Mouse (Mus musculus) gastrocnemius, postnatal 10 days (tissue): ENCODE measurements around the gene Btf3. TPM values are rescaled to one million over a fixed set of nuclear protein-coding genes. Genes with fewer than 3 reads are reported as not detected.
A peak's percentile ranks its signal among the peaks of the same experiment; 100 is the strongest.

Experiments used
- DNase-seq: peaks from one replicate; pipeline ENCODE4 v3.0.0; 2021; ENCODE audit warnings: mixed read lengths
- total RNA-seq, 2 experiments: library from RNA; stranded (reverse); gene quantifications; 2 replicates each; pipeline ENCODE4 v1.2.3; 2021

Gene Btf3
- total RNA-seq, 2 experiments from 2014 or later, result 311 to 330 TPM

- no peak for DNase-seq
Measured at GRCm38 (mm10) chr13:98276253-98276652, 40.6 kb downstream of the Btf3 start.

DNA sequence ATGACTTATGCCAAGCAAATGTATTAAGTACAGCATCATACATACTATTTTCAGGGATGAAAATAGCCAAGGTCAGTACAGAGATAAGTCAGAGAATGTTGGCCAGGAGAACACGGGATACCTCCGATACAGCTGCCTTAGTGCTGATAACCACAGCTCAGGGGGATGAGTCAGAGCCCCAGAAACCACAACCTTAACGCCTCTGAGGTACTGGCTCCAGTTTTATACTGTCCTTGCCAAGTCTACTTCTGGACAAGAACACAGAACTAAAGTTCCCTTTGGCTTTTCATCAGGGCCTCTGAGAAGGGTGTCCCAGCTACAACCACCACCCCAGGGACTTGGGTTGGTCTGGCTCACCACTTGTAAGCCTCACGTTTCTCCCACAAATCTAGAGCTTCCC is 41.2 kb downstream of the Btf3 start:
- DNase-seq, result no peak

DNA sequence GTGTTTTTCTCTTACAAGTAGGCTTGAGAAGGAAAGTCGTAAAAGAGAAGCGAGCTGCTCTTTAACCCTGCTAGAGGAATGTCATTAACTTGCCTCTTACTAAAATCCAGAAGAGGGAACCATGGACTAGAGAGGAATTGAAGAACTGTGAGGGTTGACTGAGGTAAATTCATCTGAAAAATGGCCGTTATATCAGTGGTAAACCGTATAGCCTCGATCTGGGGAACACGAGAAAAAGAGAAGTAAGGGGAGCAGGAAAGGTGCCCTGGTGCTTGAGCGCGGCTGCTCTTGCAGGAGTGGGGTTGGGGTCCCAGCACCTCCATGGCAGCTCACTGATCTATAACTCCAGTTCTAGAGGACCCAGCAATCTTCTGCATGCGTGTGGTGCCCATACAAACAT is 42.8 kb downstream of the Btf3 start:
- DNase-seq, result no peak

DNA sequence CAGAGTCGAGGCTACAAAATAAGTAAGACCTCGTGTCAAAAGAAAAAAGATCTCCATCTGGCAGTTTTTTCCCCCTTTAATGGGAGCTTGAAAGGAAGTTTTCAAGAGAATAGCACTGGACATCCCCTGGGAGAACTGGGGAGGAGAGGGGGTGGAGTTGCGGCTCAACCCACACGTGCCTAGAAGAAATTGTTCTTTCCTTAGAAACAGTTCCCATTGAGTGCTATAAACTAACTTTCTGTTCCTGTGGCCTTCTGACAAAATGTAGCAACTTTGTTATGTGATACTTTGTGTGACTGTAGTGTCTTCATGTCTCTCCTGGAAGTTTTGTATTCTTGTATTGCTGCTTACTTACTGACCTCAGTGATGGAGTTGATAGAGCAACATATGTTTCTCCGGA is 52.7 kb downstream of the Btf3 start:
- no peak for DNase-seq

DNA sequence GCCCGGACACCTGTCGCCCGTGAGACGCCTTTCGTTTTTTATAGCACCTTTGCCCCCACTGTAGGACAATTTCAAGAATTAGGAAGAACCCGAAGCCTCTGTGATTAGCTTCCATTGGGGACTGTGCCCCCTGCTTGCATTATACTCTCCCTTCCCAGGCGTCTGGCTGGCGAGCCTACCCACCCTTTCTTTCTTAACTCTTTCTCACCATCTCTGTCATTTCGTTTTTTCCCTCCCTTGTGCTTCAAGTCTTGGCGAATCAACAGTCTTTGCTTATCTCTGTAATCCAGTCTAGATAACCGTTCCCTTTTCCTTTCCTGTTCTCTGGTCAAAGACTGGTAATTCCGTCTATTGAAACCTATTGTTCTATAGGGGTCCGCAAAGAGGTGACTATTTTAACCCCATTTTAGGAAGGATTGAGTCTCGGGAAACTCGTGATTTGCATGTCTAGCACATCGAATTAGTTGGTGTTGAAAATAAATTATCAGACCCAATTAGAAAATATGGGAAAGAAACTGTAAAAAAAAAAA is 53.3 kb downstream of the Btf3 start:
- no peak for DNase-seq

- DNase-seq, result peak; percentile 99
Measured at GRCm38 (mm10) chr13:98262636-98263457, 54.0 kb downstream of the Btf3 start, which contains the start of the genes Utp15 and Ankra2. Utp15 (minus strand) TSS chr13:98263041. Ankra2 (plus strand) TSS chr13:98263074.

Other genes with a start within 250 kb of the Btf3 start
- gene Arhgef28, start 110.6 kb downstream of the Btf3 start, total RNA-seq, result 1 to 10 TPM; 5.0 to 6.0 TPM
- gene Utp15, start 54.0 kb downstream of the Btf3 start, total RNA-seq, result 1 to 10 TPM; 5.2 to 6.4 TPM
- gene Ankra2, start 53.9 kb downstream of the Btf3 start, total RNA-seq, result 10 to 100 TPM; 16.0 to 17.3 TPM
- not detected for gene Gm21976, start 37.1 kb downstream of the Btf3 start, total RNA-seq
- gene Foxd1, start 37.2 kb upstream of the Btf3 start, total RNA-seq, result under 1 TPM; 0.28 to 0.36 TPM
- not detected for gene Gm10320, start 175.0 kb upstream of the Btf3 start, total RNA-seq